Mouse (Mus musculus): ENCODE results near the gene Proz. TPM values are rescaled to one million over a fixed set of nuclear protein-coding genes. Genes with fewer than 3 reads are reported as not detected.

Gene Proz
- 0.12 and 0.40 TPM in 2 replicates for polyA plus RNA-seq (2014; fragmentation: Nextera tagmentation; extraction: Ambion mirVana)

GRCm38 (mm10) chr8:13060441-13061150, at the start of gene Proz:
Proz (plus strand) TSS chr8:13060914.
- DNase-seq (ENCODE audit: low spot score, missing footprints), result no peak
- no peaks in the 10 kb centered on the region for H3K27me3 ChIP-seq (ENCODE audit: control insufficient read depth, insufficient read depth, low read length)
- no peak within 1 kb of the TSS for H3K4me2 ChIP-seq
- H3K27ac ChIP-seq (ENCODE audit: low read depth, low read length), result no peak within 1 kb of the TSS
- no peaks in the 10 kb centered on the region for H3K36me3 ChIP-seq (ENCODE audit: control insufficient read depth, insufficient read depth, low read length)
- no peak within 1 kb of the TSS for H3K4me3 ChIP-seq (ENCODE audit: low read depth, low read length)
- H3K9me3 ChIP-seq (ENCODE audit: control insufficient read depth, low read length), result no peaks in the 10 kb centered on the region
- WGBS, result 76% methylated on average over 17 of the region's 17 CpGs
- no peak within 1 kb of the TSS for H3K9ac ChIP-seq (ENCODE audit: low read length)
- no peaks in the 10 kb centered on the region for H3K4me1 ChIP-seq (ENCODE audit: control insufficient read depth, insufficient read depth, low read length)
- no peak for ATAC-seq (ENCODE audit: low FRiP score)

GRCm38 (mm10) chr8:13019560-13019959, 41.2 kb upstream of the Proz start:
- H3K27me3 ChIP-seq (ENCODE audit: control insufficient read depth, insufficient read depth, low read length), result no peaks in the 10 kb centered on the region
- no peak for DNase-seq (ENCODE audit: low spot score, missing footprints)
- no peak overlapping the region for H3K4me3 ChIP-seq (ENCODE audit: low read depth, low read length)
- 0 out of 2 replicates have a peak, but pooled peaks cover 5% of the 10 kb centered on the region for H3K36me3 ChIP-seq (ENCODE audit: control insufficient read depth, insufficient read depth, low read length)
- no peak overlapping the region for H3K27ac ChIP-seq (ENCODE audit: low read depth, low read length)
- no peak overlapping the region for H3K9ac ChIP-seq (ENCODE audit: low read length)
- WGBS, result 62% methylated on average over 4 of the region's 4 CpGs
- no peak overlapping the region for H3K4me2 ChIP-seq
- H3K9me3 ChIP-seq (ENCODE audit: control insufficient read depth, low read length), result no peaks in the 10 kb centered on the region
- no peaks in the 10 kb centered on the region for H3K4me1 ChIP-seq (ENCODE audit: control insufficient read depth, insufficient read depth, low read length)
- no peak for ATAC-seq (ENCODE audit: low FRiP score)

GRCm38 (mm10) chr8:13021830-13022229, 38.9 kb upstream of the Proz start:
- no peak overlapping the region for H3K27ac ChIP-seq (ENCODE audit: low read depth, low read length)
- no peak overlapping the region for H3K4me3 ChIP-seq (ENCODE audit: low read depth, low read length)
- H3K27me3 ChIP-seq (ENCODE audit: control insufficient read depth, insufficient read depth, low read length), result no peaks in the 10 kb centered on the region
- H3K4me1 ChIP-seq (ENCODE audit: control insufficient read depth, insufficient read depth, low read length), result no peaks in the 10 kb centered on the region
- H3K9ac ChIP-seq (ENCODE audit: low read length), result no peak overlapping the region
- H3K36me3 ChIP-seq (ENCODE audit: control insufficient read depth, insufficient read depth, low read length), result 0 out of 2 replicates have a peak, but pooled peaks cover 3% of the 10 kb centered on the region
- H3K9me3 ChIP-seq (ENCODE audit: control insufficient read depth, low read length), result no peaks in the 10 kb centered on the region
- DNase-seq (ENCODE audit: low spot score, missing footprints) (no peak), ATAC-seq (ENCODE audit: low FRiP score) (no peak)
- 96% methylated on average over 8 of the region's 8 CpGs for WGBS
- no peak overlapping the region for H3K4me2 ChIP-seq

- Histone ChIP-seq H3K9me3 (ENCODE audit: control insufficient read depth, low read length) (no peaks in the 10 kb centered on the region), H3K4me1 (ENCODE audit: control insufficient read depth, insufficient read depth, low read length) (no peaks in the 10 kb centered on the region), H3K9ac (ENCODE audit: low read length) (no peak within 1 kb of the TSS), H3K36me3 (ENCODE audit: control insufficient read depth, insufficient read depth, low read length) (no peaks in the 10 kb centered on the region), H3K4me3 (ENCODE audit: low read depth, low read length) (no peak within 1 kb of the TSS), H3K27ac (ENCODE audit: low read depth, low read length) (no peak within 1 kb of the TSS), H3K27me3 (ENCODE audit: control insufficient read depth, insufficient read depth, low read length) (no peaks in the 10 kb centered on the region), H3K4me2 (no peak within 1 kb of the TSS)
- no peak for ATAC-seq (ENCODE audit: low FRiP score)
- WGBS, result 71% methylated on average over 10 of the region's 10 CpGs
- no peak for DNase-seq (ENCODE audit: low spot score, missing footprints)
These were observed 35.1 kb upstream of the Proz start, which contains the start of gene F7 for GRCm38 (mm10) chr8:13025487-13026224. F7 (plus strand) TSS chr8:13026034.

- DNase-seq (ENCODE audit: low spot score, missing footprints), result no peak
- no peaks in the 10 kb centered on the region for H3K9me3 ChIP-seq (ENCODE audit: control insufficient read depth, low read length)
- no peaks in the 10 kb centered on the region for H3K36me3 ChIP-seq (ENCODE audit: control insufficient read depth, insufficient read depth, low read length)
- H3K4me3 ChIP-seq (ENCODE audit: low read depth, low read length), result no peak overlapping the region
- no peak overlapping the region for H3K4me2 ChIP-seq
- H3K27me3 ChIP-seq (ENCODE audit: control insufficient read depth, insufficient read depth, low read length), result no peaks in the 10 kb centered on the region
- no peaks in the 10 kb centered on the region for H3K4me1 ChIP-seq (ENCODE audit: control insufficient read depth, insufficient read depth, low read length)
- no peak overlapping the region for H3K9ac ChIP-seq (ENCODE audit: low read length)
- H3K27ac ChIP-seq (ENCODE audit: low read depth, low read length), result no peak overlapping the region
- WGBS, result 89% methylated on average over 5 of the region's 5 CpGs
- no peak for ATAC-seq (ENCODE audit: low FRiP score)
These were observed 33.1 kb upstream of the Proz start for GRCm38 (mm10) chr8:13027615-13028014.

- DNase-seq (ENCODE audit: low spot score, missing footprints) (no peak), ATAC-seq (ENCODE audit: low FRiP score) (no peak)
- Histone ChIP-seq H3K4me2 (no peak overlapping the region), H3K27ac (ENCODE audit: low read depth, low read length) (no peak overlapping the region), H3K9ac (ENCODE audit: low read length) (no peak overlapping the region), H3K36me3 (ENCODE audit: control insufficient read depth, insufficient read depth, low read length) (no peaks in the 10 kb centered on the region), H3K27me3 (ENCODE audit: control insufficient read depth, insufficient read depth, low read length) (no peaks in the 10 kb centered on the region), H3K4me3 (ENCODE audit: low read depth, low read length) (no peak overlapping the region), H3K9me3 (ENCODE audit: control insufficient read depth, low read length) (no peaks in the 10 kb centered on the region), H3K4me1 (ENCODE audit: control insufficient read depth, insufficient read depth, low read length) (no peaks in the 10 kb centered on the region)
- WGBS, result 77% methylated on average over 5 of the region's 5 CpGs
These were observed 32.2 kb upstream of the Proz start for GRCm38 (mm10) chr8:13028482-13028881.

GRCm38 (mm10) chr8:13036346-13036812, 24.3 kb upstream of the Proz start:
- ATAC-seq (ENCODE audit: low FRiP score) (no peak), DNase-seq (ENCODE audit: low spot score, missing footprints) (no peak)
- 91% methylated on average over 10 of the region's 10 CpGs for WGBS

GRCm38 (mm10) chr8:13037015-13037414, 23.7 kb upstream of the Proz start, which contains the start of gene F10:
F10 (plus strand) TSS chr8:13037308.
- ATAC-seq (ENCODE audit: low FRiP score) (no peak), DNase-seq (ENCODE audit: low spot score, missing footprints) (no peak)
- Histone ChIP-seq H3K27ac (ENCODE audit: low read depth, low read length) (no peak within 1 kb of the TSS), H3K4me1 (ENCODE audit: control insufficient read depth, insufficient read depth, low read length) (no peaks in the 10 kb centered on the region), H3K9me3 (ENCODE audit: control insufficient read depth, low read length) (no peaks in the 10 kb centered on the region), H3K36me3 (ENCODE audit: control insufficient read depth, insufficient read depth, low read length) (no peaks in the 10 kb centered on the region), H3K27me3 (ENCODE audit: control insufficient read depth, insufficient read depth, low read length) (no peaks in the 10 kb centered on the region), H3K4me2 (no peak within 1 kb of the TSS), H3K9ac (ENCODE audit: low read length) (no peak within 1 kb of the TSS), H3K4me3 (ENCODE audit: low read depth, low read length) (no peak within 1 kb of the TSS)
- WGBS, result 82% methylated on average over 7 of the region's 7 CpGs

More at GRCm38 (mm10) chr8:13036346-13036812, 24.3 kb upstream of the Proz start:
- Histone ChIP-seq H3K27ac (ENCODE audit: low read depth, low read length) (no peak overlapping the region), H3K4me3 (ENCODE audit: low read depth, low read length) (no peak overlapping the region), H3K4me2 (no peak overlapping the region), H3K9ac (ENCODE audit: low read length) (no peak overlapping the region), H3K27me3 (ENCODE audit: control insufficient read depth, insufficient read depth, low read length) (no peaks in the 10 kb centered on the region), H3K9me3 (ENCODE audit: control insufficient read depth, low read length) (no peaks in the 10 kb centered on the region), H3K36me3 (ENCODE audit: control insufficient read depth, insufficient read depth, low read length) (no peaks in the 10 kb centered on the region), H3K4me1 (ENCODE audit: control insufficient read depth, insufficient read depth, low read length) (no peaks in the 10 kb centered on the region)

GRCm38 (mm10) chr8:13037569-13037968, 23.1 kb upstream of the Proz start:
- H3K9ac ChIP-seq (ENCODE audit: low read length), result no peak overlapping the region
- H3K4me2 ChIP-seq, result no peak overlapping the region
- 50% methylated on average over 5 of the region's 5 CpGs for WGBS
- no peak overlapping the region for H3K4me3 ChIP-seq (ENCODE audit: low read depth, low read length)
- no peak for ATAC-seq (ENCODE audit: low FRiP score)
- DNase-seq (ENCODE audit: low spot score, missing footprints), result no peak
- no peaks in the 10 kb centered on the region for H3K9me3 ChIP-seq (ENCODE audit: control insufficient read depth, low read length)
- H3K36me3 ChIP-seq (ENCODE audit: control insufficient read depth, insufficient read depth, low read length), result no peaks in the 10 kb centered on the region
- H3K27me3 ChIP-seq (ENCODE audit: control insufficient read depth, insufficient read depth, low read length), result no peaks in the 10 kb centered on the region
- no peaks in the 10 kb centered on the region for H3K4me1 ChIP-seq (ENCODE audit: control insufficient read depth, insufficient read depth, low read length)
- no peak overlapping the region for H3K27ac ChIP-seq (ENCODE audit: low read depth, low read length)

Measured in midbrain, embryonic 11.5 days (tissue).